Mouse (Mus musculus): Measurements from ENCODE around the gene Gls. TPM values are rescaled to one million over a fixed set of nuclear protein-coding genes. Genes with fewer than 3 reads are reported as not detected.
A peak's percentile ranks its signal among the peaks of the same experiment; 100 is the strongest.

The Gls gene
- polyA plus RNA-seq, 1 experiment from 2014 or later: 32.0 TPM

GRCm38 (mm10) chr1:52252447-52252846 is 19.4 kb upstream of the Gls start:
- no peak for TF ChIP-seq CTCF (IDR thresholded peaks at IDR 0.05; ENCODE audit: low read depth)
- Histone ChIP-seq H3K27ac (no peak overlapping the region), H3K36me3 (ENCODE audit: insufficient read depth, low read length) (no peaks in the 10 kb centered on the region), H3K4me3 (replicated peaks; ENCODE audit: low read depth, low read length) (no peak overlapping the region), H3K9ac (ENCODE audit: low read depth, low read length) (no peak overlapping the region), H3K4me2 (ENCODE audit: low read length) (no peak overlapping the region), H3K27me3 (ENCODE audit: insufficient read depth, low read length) (no peaks in the 10 kb centered on the region), H3K9me3 (replicated peaks; ENCODE audit: low read length) (no peaks in the 10 kb centered on the region), H3K4me1 (replicated peaks; ENCODE audit: insufficient read depth, low read length) (no peaks in the 10 kb centered on the region)
- no peak for DNase-seq (ENCODE audit: low spot score)
- no peak for ATAC-seq (replicated peaks; ENCODE audit: low FRiP score, low read depth)
- WGBS: 62% methylated on average over 2 of the region's 2 CpGs

DNA sequence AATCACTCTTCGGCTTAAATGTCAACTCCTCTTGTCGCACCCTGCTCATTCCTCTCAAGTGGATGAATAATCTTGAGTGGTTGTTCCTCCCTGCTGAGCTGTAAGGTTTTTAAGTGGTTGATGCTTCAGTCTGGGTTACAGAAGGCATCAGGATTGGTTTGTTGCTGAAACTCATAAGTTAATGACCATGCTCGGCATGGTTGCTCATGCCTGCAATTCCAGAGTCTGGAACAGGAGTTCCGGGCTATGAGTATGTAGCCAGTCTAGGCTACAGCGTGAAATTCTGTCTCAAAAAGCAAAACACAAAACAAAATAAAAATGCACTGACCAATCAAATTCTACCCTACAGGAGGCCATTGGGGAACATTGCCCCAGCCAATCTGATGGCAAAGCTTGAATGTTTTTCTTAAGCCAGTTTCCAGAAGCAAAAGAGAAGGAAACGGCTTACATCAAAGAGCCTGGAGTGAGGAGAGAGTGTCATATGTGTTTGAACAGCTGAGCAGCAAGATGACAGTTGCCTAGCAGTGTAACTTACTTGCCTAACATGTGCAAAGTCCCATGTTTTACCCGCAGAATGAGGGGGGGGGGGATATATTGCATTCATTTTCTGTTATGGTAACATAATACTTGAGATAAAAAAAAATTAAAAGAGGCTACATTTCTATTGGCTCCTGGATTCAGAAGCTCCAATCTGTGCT is 18.2 kb upstream of the Gls start:
- Histone ChIP-seq H3K4me1 (replicated peaks; ENCODE audit: insufficient read depth, low read length) (no peaks in the 10 kb centered on the region), H3K36me3 (ENCODE audit: insufficient read depth, low read length) (no peaks in the 10 kb centered on the region), H3K27ac (0 out of 2 replicates have a peak overlapping the region, but pooled peaks have one; percentile 6), H3K4me3 (replicated peaks; ENCODE audit: low read depth, low read length) (no peak overlapping the region), H3K9me3 (replicated peaks; ENCODE audit: low read length) (no peaks in the 10 kb centered on the region), H3K27me3 (ENCODE audit: insufficient read depth, low read length) (no peaks in the 10 kb centered on the region), H3K9ac (ENCODE audit: low read depth, low read length) (no peak overlapping the region), H3K4me2 (ENCODE audit: low read length) (no peak overlapping the region)
- TF ChIP-seq CTCF (IDR thresholded peaks at IDR 0.05; ENCODE audit: low read depth): no peak
- DNase-seq (ENCODE audit: low spot score) (peak; percentile 60), ATAC-seq (replicated peaks; ENCODE audit: low FRiP score, low read depth) (peak; percentile 90)
- 44% methylated on average over 7 of the region's 7 CpGs for WGBS

DNA sequence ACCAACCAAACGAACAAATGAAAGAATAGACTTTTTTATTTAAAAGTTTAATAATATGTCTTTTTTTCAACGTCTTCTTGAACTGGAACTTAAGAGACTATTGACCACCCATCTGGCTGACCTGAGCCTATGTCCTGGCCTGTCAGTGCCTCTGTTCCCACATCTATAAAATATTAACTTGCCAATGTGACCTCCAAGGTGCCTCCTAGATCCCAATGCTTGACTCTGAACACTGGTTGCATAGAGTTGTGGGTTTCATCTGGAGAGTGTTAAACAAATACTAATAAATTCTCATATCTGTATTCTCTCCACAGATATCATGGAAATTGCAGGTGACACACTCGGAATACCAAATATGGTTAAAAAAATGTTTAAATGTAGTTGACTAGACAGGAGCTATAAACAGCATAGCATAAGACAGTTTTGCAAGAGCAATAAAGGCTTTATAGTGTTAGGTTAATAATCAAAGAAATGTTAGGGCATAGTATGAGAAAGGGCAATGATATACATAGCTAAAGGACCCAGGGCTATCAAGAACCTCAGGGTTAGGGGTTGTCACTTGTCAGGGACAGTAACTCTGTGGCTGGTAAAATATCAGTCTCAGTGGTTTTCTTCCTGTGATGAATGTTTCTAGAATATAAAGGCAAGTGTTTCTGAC is 16.0 kb upstream of the Gls start:
- Histone ChIP-seq H3K9ac (ENCODE audit: low read depth, low read length) (no peak overlapping the region), H3K4me1 (replicated peaks; ENCODE audit: insufficient read depth, low read length) (no peaks in the 10 kb centered on the region), H3K9me3 (replicated peaks; ENCODE audit: low read length) (no peaks in the 10 kb centered on the region), H3K27ac (no peak overlapping the region), H3K4me3 (replicated peaks; ENCODE audit: low read depth, low read length) (no peak overlapping the region), H3K4me2 (ENCODE audit: low read length) (no peak overlapping the region), H3K36me3 (ENCODE audit: insufficient read depth, low read length) (no peaks in the 10 kb centered on the region), H3K27me3 (ENCODE audit: insufficient read depth, low read length) (no peaks in the 10 kb centered on the region)
- ATAC-seq (replicated peaks; ENCODE audit: low FRiP score, low read depth): no peak
- TF ChIP-seq CTCF (IDR thresholded peaks at IDR 0.05; ENCODE audit: low read depth): no peak
- DNase-seq (ENCODE audit: low spot score): no peak
- 79% methylated on average over 3 of the region's 3 CpGs for WGBS

GRCm38 (mm10) chr1:52242270-52242669 is 9.2 kb upstream of the Gls start:
- no peak overlapping the region for H3K27ac ChIP-seq
- ATAC-seq (replicated peaks; ENCODE audit: low FRiP score, low read depth) (no peak), DNase-seq (ENCODE audit: low spot score) (no peak)
- H3K36me3 ChIP-seq (ENCODE audit: insufficient read depth, low read length): no peaks in the 10 kb centered on the region
- H3K4me2 ChIP-seq (ENCODE audit: low read length): no peak overlapping the region
- H3K4me1 ChIP-seq (replicated peaks; ENCODE audit: insufficient read depth, low read length): no peaks in the 10 kb centered on the region
- H3K9ac ChIP-seq (ENCODE audit: low read depth, low read length): no peak overlapping the region
- no peaks in the 10 kb centered on the region for H3K9me3 ChIP-seq (replicated peaks; ENCODE audit: low read length)
- H3K27me3 ChIP-seq (ENCODE audit: insufficient read depth, low read length): no peaks in the 10 kb centered on the region
- H3K4me3 ChIP-seq (replicated peaks; ENCODE audit: low read depth, low read length): no peak overlapping the region
- TF ChIP-seq CTCF (IDR thresholded peaks at IDR 0.05; ENCODE audit: low read depth): no peak
- WGBS: 55% methylated on average over 3 of the region's 3 CpGs

GRCm38 (mm10) chr1:52232766-52233140 is 279 bp downstream of the Gls start:
- no peaks in the 10 kb centered on the region for H3K9me3 ChIP-seq (replicated peaks; ENCODE audit: low read length)
- TF ChIP-seq CTCF (IDR thresholded peaks at IDR 0.05; ENCODE audit: low read depth): no peak
- no peaks in the 10 kb centered on the region for H3K36me3 ChIP-seq (ENCODE audit: insufficient read depth, low read length)
- WGBS: 0% methylated on average over 54 of the region's 57 CpGs
- peaks cover 6% of the 10 kb centered on the region; the same call in 1 of the 2 replicates for H3K4me1 ChIP-seq (replicated peaks; ENCODE audit: insufficient read depth, low read length)
- DNase-seq (ENCODE audit: low spot score): no peak
- peak overlapping the region; percentile 96 for H3K27ac ChIP-seq
- H3K9ac ChIP-seq (ENCODE audit: low read depth, low read length): peak overlapping the region; percentile 93
- H3K27me3 ChIP-seq (ENCODE audit: insufficient read depth, low read length): no peaks in the 10 kb centered on the region
- ATAC-seq (replicated peaks; ENCODE audit: low FRiP score, low read depth): peak; percentile 70
- H3K4me3 ChIP-seq (replicated peaks; ENCODE audit: low read depth, low read length): peak overlapping the region; percentile 98
- H3K4me2 ChIP-seq (ENCODE audit: low read length): peak overlapping the region; percentile 81

GRCm38 (mm10) chr1:52231939-52232765 is 880 bp downstream of the Gls start:
- H3K4me2 ChIP-seq (ENCODE audit: low read length): peak overlapping the region; percentile 81
- H3K27me3 ChIP-seq (ENCODE audit: insufficient read depth, low read length): no peaks in the 10 kb centered on the region

More at GRCm38 (mm10) chr1:52231939-52232765, 880 bp downstream of the Gls start:
- peaks cover 6% of the 10 kb centered on the region; the same call in 1 of the 2 replicates for H3K4me1 ChIP-seq (replicated peaks; ENCODE audit: insufficient read depth, low read length)
- no peaks in the 10 kb centered on the region for H3K36me3 ChIP-seq (ENCODE audit: insufficient read depth, low read length)
- H3K4me3 ChIP-seq (replicated peaks; ENCODE audit: low read depth, low read length): peak overlapping the region; percentile 98
- peak overlapping the region; percentile 93 for H3K9ac ChIP-seq (ENCODE audit: low read depth, low read length)
- no peak for TF ChIP-seq CTCF (IDR thresholded peaks at IDR 0.05; ENCODE audit: low read depth)
- peak; percentile 57 for DNase-seq (ENCODE audit: low spot score)
- peak overlapping the region; percentile 96 for H3K27ac ChIP-seq
- under 1% methylated on average over 56 of the region's 69 CpGs for WGBS
- peak; percentile 2 for ATAC-seq (replicated peaks; ENCODE audit: low FRiP score, low read depth)
- no peaks in the 10 kb centered on the region for H3K9me3 ChIP-seq (replicated peaks; ENCODE audit: low read length)
